Mouse (Mus musculus): Measurements from ENCODE around the gene Chd1. TPM values are rescaled to one million over a fixed set of nuclear protein-coding genes. Genes with fewer than 3 reads are reported as not detected.
"Not testable (repeated sequence)": the region's sequence is repeated elsewhere in the genome, so short reads cannot be mapped to it uniquely, and the experiment has no call there.

Gene Chd1
- total RNA-seq, 2 experiments from 2014 or later, result 24.2 to 25.3 TPM

DNA sequence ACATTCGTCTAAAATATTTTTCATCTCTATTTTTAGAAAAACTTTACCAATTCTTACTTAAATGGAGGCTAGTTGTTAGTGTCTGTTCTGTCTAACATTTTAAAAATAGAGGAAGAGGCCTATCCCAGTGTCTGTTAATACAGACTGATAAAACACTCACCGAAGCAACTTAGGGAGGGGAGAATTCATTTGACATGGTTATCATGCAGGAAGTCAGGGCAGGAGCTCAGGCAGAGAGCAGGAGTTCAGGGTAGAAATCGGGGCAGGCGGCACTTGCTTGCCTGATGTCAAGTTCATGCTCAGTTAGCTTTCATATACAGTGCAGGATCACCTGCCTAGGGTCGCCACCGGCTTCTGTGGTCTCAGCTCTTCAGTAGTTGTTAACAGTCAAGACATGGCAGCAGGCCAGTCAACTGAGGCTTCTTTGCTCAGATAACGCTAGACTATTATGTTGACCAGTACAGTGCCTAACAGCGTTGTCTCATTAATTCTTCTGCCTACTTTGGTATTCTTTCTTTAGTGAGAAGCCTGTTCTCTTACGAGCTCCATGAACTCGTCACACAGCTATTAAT, 32.7 kb downstream of the Chd1 start:
- no peak for DNase-seq

DNA sequence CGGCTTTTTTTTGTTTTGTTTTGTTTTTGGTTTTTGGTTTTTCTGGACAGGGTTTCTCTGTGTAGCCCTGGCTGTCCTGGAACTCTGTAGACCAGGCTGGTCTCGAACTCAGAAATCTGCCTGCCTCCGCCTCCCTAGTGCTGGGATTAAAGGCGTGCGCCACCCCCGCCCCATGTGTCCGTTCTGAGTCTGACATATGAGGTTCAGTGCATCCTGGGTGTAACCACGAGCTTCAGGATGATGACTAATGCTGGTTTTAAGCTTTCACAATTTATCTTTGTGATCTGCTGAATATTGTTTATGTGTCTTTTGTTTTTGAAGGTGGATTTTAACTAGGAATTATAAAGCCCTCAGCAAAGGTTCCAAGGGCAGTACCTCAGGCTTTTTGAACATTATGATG, 37.1 kb downstream of the Chd1 start:
- no peak for DNase-seq

DNA sequence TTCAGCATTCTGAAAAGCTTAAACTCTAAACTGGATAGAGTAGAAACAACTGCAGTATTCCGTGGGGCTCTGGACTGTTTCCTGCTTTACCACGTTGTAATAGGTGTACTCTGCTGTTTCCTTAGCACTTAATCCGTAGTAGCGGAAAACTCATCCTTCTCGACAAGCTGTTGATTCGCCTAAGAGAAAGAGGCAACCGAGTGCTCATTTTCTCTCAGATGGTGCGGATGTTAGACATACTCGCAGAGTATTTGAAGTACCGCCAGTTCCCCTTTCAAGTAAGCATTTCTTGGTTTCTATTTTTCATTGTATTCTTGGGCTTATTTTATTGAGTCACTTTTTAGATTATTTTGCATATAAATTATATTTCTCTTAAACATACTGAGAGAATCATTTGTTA, 38.2 kb downstream of the Chd1 start:
- DNase-seq, result no peak

DNA sequence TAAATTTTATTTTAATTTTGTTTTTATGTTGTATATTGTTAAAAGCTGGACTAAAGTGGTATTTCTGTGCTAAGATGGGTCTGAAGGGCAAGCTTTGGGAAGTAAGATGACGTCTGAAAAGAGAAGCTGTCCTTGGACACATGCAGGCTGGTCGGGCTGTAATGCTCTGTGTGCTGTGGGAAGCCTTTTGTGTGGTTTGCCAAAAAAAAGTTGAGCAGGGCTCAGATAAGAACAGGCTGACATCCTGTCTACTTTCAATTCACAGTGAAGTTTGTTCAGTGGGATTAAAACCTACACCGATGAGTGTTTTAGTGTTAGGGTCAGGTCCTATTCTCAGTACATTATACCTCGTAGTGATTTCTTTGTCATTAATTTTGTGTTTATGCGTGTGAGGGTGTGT, 38.6 kb downstream of the Chd1 start:
- no peak for DNase-seq

DNA sequence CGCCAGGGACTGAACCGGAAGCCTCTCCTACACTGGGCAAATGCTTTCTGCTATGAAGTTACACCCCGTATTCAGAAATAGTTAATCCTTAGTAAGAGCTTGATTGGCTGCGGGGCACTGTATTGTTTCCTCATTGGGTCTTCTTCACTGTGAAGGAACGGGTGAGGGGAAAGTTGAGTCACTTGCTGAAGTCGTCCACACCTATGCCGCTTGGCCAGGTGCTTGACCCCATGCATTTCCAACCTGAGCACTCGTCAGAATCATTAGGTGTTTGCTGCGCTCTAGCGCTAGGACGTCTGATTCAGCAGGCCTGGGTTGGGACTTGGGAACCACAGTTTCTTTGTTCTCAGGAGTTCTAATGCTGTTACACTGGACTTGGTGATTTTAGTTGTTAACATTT, 41.9 kb downstream of the Chd1 start:
- no peak for DNase-seq

DNA sequence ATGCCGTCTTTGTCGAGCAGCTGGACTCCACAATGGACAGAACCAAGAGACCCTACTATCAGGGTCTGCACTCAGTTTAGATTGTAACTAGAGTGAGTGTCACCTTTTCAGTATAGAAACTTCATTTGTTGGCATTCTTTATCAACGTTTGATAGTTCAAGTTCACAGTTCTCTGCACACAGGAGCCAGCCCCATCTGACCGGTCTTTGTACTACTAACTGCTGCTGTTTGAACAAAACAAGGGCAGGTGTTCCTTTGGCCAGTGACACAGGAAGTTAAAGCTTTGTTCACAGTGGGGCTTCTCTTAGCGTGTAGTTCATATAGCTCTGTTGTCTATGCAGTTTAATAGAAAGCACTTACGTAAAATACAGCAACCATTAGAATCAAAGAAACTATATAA, 43.3 kb downstream of the Chd1 start:
- no peak for DNase-seq

DNA sequence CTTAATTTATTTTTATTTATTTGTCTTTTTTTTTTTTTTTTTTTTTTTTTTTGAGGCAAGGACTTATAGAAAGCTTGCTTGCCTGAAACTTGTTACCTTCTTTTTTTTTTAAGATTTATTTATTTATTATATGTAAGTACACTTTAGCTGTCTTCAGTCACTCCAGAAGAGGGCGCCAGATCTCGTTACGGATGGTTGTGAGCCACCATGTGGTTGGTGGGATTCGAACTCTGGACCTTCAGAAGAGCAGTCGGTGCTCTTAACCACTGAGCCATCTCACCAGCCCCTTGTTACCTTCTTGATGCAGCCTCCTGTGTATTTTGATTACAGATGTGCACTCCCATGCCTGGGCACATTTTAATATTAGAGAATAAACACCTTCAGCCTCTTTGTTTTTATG, 46.5 kb downstream of the Chd1 start:
- not testable (repeated sequence) for DNase-seq

DNA sequence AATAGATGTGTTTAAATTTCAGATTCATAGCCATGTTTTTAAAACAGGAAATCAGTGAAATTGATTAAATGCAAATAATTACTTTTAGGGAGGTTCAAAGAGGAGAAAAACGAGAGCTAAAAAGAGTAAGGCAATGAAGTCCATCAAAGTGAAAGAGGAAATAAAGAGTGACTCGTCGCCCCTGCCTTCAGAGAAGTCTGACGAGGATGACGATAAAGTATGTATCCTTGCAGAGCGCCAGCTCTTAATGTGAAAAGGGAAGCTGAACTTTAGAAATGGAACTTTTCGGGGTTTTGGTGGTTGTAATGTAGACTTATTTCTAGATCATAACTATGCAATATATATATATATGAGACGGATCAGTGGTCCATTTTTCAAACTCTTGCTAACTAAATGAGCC, 56.4 kb downstream of the Chd1 start:
- no peak for DNase-seq

DNA sequence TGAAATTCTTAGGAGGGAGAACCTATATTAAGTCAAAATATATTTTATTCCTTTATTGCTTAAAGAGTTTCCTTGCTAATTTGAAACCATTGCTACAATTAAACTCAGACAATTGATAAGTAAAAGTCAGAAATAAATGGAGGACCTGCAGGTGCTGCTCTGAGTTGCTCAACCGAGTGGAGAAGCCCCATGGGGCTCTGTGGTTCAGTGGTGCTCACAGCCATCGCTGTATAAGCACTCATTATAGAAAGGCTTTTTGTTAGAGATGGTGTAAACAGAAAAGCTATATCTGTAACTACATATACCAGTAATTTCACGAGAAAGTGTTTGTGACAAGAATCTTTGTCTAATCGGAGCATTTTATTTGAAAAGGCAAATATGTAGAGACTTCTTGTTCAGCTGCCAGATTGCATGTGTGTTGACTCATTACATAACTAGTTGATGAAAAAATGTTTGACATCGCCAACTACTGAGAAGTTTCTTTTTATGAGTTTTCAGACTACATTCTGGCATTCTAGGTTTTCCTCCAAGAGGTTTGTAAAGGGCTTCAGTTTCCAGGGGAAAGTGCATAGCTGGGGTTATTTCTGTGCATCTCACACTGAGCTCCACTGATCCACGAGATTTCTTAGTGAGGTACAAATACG, 64.4 kb downstream of the Chd1 start:
- no peak for DNase-seq

DNA sequence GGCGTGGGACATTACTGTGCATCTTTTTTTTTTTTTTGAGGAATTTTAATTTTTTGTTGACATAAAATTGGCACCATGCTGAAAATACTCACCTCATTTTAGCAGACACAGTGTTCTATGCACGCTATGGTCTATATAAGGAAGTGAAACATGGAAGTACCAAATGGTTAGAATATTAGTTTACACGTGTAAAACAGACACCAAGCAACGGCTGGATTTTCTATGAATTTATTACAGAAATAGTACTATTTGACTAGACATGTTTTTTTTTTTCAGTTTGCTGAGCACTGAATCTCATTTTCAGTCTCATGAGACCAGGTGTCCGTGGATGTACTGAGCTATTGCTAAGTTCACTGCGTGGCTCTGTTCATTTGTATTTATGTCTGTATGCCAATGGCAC, 69.2 kb downstream of the Chd1 start:
- DNase-seq, result no peak

DNA sequence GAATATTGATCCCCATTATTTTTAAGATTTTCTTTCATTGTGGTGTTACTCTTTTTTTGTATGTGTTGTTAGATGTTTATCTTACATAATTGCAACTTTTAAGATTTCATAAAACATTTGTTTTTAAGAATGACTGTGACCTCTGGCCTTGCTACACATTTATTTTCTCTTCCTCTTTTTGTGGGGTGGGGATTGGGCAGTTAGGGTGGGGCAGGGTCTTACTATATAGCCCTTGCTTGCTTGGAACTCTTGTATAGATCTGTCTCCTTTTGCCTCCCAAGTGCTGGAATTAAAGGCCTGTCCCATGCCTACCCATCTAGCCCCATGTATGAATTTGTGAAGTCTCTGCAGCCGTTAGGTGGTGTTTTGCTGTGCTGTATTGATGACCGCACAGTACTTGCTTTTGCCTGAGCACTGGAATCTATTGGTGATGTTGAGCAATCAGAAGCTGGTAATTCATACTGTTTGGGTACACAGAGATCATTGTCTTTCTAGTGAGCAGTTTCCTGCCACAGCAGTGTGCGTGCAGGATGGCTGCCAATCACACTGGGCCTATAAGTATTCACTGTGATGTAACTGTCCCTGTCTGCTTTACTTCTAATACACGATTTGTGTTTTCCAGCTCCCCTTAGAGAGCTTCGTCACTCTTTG, 69.9 kb downstream of the Chd1 start:
- no peak for DNase-seq

DNA sequence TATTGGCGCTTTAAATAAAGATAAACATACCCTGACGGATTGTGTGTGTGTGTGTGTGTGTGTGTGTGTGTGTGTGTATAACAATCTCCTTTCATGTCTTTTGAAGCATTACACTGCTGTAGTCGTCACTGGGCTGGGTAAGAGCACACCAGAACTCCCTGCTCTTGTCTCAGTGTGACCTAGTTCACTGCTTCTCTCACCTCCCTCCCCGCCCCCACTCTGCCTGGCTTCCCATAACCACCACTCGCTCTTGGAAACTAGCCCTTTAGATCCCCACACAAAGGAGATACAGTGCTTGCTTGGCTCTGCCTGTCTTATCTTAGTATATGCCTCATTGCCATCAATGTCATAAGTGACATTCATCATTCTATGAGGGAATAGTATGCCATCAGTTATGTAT, 71.6 kb downstream of the Chd1 start:
- no peak for DNase-seq

DNA sequence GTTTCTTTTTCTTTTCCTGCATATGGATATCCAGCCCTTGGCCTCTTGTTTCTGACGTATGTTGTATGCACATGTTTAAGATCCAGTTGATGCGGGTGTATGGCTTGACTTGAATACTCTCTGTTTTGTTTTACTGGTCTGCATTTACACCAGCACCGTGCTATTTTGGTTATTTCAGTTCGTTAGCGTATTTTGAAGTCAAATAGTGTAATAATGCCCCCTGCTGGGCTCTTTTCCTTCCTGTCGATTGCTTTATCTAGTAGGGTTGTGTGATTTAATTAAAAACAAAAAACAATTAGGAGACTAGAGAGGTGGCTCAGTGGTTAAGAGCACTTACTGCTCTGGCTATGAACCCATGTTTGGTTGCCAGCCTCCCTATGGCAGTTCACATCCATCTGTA, 73.2 kb downstream of the Chd1 start:
- DNase-seq, result peak in 1 of 2 experiments; percentile 21

DNA sequence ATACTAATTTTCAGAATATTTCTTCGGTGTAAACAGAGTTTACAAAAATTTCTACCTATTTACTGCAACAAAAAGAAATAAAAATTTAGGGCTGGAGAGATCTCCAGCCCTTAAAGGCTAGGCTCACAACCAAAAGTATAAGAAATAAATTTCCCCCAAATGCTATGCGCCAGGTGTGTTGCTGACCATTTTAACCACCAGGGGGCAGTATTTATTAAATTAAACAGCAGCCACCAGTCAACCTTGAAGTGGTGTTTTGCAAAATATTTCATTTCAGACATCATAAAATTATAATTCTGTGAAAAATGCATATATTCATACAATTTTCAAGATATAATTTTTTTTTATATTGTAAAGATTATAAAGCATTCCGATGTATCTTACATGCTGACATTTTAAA, 82.3 kb downstream of the Chd1 start:
- no peak for DNase-seq

DNA sequence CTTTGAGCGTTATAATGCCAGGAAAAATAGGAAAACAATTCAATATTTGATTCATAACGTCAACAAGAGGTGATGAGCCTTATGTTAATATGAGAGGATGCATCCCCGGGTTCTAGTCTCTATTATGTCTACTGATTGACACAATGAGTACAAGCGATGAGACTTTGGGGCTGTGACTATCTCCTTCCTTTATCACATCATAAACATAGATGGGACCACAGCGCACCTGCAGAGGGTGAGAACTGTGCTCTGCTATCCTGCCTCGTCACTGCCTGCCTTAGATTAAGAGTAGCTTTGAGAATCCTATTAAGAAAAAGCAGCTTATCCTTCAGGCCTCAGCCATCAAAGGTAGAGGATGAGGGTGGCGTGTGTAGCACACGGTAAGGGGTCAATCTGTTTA, 85.9 kb downstream of the Chd1 start:
- DNase-seq, result no peak

DNA sequence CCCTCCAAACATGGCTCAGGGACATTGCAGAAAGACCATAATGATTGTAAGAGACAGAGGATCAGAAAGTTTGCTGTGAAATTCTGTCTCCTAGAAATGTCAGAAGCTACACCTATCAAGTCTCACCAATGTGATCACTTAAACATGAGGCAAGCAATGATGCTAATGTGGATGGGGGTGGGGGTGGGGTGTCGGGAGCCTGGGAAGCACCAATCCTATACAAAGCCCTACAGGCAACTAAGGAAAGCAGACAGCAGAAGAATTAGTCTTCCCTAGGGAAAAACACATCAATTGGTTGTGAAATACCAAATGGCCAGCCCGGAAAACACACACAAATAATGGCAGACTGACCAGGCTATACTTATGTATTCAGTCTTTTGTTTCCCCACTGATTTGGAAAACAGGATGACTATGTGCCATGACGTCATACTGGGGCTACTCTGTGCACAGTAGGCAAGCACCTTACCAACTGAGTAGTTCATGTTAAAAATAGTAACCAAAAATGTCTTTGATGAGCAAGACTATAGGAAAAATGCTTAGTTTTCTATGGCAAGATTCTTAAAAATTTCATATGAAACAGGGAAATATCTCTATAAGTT, 94.5 kb downstream of the Chd1 start:
- DNase-seq, result no peak

DNA sequence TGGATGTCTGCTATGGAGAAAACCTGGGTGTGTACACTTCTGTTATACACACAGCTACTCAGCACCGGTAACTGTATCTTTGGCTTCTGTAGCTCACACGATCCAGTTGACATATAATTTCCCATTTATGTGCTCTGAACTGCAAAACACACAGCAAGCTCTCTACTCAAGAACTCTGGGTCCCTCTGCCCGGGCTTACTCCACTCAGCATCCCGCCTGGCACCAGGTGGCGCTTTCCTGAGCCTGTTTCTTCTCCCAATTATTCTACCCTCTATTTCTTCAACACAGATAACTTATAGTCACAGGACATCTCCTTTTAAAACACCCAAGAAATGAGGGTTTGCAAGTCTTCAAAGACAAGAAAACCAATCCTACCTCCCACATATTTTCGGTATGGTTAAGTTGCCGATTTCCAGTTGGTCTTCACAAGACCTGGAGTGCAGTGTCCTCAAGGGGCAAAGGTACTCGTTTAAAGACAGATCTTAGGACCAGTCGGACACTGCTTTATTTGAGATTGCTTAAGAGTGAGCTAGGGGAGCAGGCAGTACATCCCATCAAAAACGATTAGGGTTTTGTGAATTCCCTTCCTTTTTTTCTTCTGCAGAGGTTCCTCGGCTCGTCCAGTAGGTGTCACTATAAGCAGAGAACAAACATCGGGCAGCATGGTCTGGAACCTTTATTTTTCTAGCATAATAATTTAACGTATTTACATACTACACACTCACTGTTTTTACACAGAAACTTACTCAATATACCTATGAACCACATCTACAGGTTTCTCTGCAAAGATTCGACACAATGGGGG, 99.4 kb downstream of the Chd1 start:
- DNase-seq, result no peak

DNA sequence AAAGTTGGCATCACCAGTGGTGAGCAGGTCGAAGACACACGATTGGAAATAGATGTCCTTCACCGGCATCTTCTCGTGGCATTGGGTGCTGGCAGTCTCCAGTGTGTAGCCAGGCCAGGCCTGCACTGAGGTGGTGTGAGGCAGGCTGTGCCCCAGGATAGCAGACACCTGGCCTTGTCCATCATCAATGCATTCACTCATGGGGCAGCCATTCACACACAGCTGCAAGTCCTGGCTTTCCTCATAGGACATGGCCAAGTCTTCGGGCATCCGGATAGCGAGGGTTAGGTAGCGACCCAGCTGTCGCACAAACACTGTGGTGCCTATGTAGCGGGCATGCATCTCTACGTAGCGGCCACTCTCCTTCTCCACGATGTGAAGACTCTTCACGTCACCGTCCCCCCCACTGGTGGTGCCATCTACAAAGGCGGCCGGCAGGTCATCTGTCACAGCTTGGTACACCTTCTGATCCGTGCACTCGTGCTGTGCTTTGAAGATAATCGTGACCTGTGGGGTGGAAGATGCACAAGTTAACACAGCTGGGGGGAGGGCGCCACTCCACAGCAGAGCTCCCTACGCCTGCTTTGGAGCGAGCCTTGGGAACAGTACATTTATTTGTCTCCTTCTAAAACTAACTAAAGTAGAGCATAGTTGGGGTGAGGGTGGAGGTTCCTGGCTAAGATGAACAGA, 102.7 kb downstream of the Chd1 start:
- no peak for DNase-seq

DNA sequence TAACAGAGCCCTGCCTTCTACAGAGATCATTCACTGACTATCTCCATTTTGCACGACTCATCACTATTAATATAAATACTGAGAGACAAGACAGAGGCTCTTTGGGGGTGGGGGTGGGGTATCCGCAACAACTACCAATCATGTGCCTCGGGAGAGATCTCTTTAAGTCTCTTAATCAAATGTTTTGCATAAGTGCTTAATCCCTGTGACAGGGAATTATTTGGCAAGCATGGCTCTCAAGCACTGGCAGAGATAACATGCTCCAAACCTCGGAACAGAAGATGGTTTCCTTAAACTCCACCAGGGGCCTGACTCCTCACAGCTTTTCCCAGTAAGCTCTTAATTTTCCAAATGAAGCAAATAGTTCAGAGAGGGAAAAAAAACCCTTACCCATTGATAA, 103.2 kb downstream of the Chd1 start:
- DNase-seq, result no peak

DNA sequence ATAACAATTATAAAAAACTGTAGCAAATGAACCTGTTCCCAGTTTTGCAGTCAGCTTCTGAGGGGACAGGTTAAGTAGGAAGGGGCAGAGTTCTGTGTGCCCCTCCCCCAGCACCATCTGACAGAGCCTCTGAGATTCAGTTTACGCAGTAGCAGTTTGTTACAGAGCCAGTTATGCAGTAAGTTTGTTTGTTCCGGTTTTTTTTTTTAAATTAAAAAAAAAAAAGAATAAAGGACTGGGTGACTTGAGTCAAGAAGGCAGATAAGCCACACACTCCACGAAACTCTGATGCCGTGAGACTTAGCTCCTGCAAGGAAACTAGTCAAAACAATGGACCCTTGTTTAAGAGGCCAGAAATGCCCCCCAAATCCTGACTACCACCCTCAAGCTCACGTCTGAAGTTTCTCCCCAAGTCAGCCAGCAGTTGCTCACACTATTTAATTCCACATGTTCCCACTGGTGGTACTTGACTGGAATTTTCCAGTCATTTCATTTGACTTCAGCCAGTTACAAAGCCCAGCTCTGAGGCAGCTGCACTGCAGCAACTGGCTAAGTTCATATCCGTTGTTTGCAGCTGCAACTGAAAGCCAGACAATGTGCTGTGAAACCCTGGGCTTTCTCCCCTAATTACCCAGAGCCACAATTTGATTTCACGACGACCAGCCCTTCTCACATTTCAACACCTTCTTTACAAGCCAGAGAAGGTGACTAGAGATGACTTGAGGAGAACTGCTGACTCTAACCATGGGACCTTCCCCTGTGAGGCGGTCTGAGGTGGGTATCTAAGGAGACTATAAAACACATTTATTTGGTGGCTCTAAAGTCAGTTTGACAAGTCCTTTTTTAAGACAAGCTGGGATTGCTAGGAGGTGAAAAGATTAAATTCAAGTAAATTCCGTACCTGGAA, 104.0 kb downstream of the Chd1 start:
- no peak for DNase-seq

DNA sequence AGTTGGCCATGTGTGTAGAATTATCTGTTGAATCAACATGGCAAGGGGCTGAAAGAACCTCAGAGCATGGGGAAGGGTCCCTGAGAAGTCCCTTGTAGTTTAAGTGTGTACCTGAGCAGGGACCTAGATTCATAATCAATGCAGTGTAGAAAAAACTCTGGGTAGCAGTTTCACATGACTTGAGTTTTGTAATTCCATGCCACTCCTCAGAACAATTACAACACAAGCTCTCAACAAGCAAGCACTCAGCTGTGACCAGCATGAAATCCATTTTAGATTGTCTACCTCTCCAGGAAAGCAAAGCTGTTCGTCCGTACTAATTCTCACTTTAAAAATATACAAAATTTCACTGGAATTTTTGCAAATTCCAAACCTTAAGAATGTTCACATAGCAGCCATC, 105.2 kb downstream of the Chd1 start:
- no peak for DNase-seq

Data from layer of hippocampus, postnatal 36 days (tissue).